Mouse (Mus musculus) mature B cell (primary cell): ENCODE measurements around the gene Pdap1.
"Not testable (repeated sequence)": the region's sequence is repeated elsewhere in the genome, so short reads cannot be mapped to it uniquely, and the experiment has no call there.

Source experiments
- in situ Hi-C: fragments of 300-500 bp; cut with MboI; formaldehyde crosslinking; loops from 2 replicates; pipeline ENCODE4 v1.14.3; 2019

Pdap1 gene

GRCm38 (mm10) chr5:145118461-145118860, 21.6 kb downstream of the Pdap1 start:
- in situ Hi-C loops = no loop called here

- in situ Hi-C loops = no loop called here
Observed at GRCm38 (mm10) chr5:145118005-145118404, 22.0 kb downstream of the Pdap1 start.

DNA sequence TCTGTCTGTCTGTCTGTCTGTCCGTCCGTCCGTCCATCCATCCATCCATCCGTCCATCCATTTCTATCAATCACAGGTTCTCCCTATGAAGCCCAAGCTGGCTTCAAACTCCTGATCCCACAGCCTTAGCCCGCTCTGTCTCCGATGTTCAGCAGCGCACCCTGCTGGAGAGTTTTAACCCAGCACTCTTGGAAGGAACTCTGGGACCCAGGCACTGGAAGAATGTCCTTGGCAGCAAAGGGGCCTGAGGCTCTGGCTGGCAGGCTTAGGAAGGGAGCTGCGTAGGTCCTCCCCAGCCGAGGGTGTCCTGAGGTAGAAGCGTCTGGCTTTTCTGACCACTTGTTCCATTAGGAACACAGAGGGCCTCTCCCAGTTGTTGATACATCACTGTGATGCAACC, 23.1 kb downstream of the Pdap1 start:
- in situ Hi-C loops = no loop called here

DNA sequence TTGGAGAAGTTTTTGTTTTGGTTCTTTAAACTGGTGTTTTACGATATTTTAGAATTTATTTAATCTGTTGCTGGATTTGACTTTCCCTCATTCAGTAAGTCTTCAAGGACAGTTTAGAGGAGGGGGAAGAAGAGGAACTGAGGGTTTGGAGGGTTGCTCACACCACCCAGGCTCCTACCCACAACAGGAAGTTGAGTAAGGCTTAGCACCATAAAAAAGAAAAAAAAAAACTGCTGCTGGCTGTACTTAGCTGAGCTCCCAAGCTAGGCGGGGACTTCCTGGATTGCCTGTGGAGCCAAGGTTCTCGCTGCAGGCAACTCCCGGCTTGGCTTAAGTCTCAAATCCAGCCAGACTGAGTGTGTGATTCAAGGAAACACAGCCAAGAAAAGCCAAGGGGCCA, 23.7 kb downstream of the Pdap1 start:
- in situ Hi-C loops = no loop called here

DNA sequence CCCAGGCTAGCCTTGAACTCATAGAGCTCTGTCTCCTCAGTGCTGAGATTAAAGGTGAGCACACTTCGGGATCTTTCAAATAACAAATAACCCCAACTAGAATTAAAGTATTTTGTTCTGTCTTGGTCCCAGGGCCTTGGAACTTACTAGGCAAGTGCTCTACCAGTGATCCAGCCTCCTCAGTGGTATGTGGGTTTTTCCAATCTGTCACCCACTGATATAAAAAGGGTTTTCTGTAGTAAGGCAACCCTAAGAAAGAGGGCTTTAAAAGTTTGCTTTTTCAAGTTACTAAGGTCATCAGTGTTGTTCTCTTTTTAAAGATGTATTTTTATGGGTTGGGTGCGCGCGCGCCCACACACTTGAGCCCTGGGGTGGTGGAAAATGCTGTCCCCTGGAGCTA, 24.3 kb downstream of the Pdap1 start:
- in situ Hi-C loops = no loop called here

GRCm38 (mm10) chr5:145114606-145115473, 25.2 kb downstream of the Pdap1 start:
- in situ Hi-C loops = no loop called here

GRCm38 (mm10) chr5:145114071-145114605, 25.9 kb downstream of the Pdap1 start, which contains the start of gene Arpc1b:
Gene Arpc1b (plus strand): TSS chr5:145114215.
- in situ Hi-C loops = no loop called here

DNA sequence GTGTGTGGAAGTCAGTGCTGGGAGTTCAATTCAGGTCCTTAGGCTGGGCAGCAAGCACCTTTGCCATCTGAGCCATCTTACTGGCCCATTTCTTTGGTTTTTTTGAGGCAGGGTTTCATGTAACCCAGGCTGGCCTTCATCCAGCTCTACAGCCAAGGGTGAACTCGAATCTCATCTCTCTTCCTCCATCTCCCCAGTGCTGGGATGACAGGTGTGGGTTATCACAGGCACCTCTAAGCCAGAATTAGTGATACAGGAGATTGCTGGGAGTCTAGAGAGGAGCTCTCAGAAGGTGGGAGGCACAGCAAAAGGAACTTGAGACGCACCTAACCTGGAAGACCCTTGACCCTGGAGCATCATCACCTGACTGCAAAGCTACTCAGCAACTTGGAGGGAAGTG, 26.6 kb downstream of the Pdap1 start:
- in situ Hi-C loops = no loop called here

DNA sequence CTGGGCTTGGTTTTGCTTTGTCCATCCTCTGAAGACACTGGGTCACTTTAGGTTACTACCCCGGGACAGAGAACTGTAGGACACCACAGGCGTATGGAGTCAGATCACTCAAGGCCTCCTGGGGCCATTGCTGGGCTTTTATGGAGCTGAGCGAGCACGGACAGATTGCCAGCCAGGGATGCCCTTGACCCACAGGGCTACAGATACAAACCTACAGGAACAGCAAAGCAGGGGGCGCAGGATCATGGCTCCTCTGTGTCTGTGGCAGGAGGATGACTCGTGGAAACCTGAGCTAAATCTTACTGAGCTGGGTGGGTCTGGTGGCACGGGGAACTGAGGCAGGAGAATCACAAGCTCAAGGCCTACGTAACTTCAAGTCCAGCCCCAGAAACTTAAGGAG, 27.5 kb downstream of the Pdap1 start:
- in situ Hi-C loops = no loop called here

DNA sequence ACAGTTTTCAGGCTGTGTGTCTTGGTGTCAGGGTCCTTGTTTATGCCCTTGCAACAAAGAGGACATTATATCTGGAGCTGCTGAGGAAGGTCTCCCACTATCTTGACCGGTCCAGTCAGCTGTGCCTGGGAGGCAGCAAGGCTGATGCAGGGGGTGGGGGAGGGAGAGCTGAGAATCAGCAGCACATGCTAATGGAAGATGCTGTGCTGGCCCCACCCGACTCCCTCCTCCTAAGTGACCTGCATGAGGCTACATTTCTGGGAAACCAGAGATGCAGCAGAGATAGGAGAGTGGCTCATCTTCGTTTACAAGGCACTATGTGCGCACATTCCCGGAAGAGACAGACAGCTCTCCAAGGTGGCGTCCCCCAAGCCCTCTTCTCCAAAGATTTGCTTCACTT, 29.6 kb downstream of the Pdap1 start:
- in situ Hi-C loops = no loop called here

DNA sequence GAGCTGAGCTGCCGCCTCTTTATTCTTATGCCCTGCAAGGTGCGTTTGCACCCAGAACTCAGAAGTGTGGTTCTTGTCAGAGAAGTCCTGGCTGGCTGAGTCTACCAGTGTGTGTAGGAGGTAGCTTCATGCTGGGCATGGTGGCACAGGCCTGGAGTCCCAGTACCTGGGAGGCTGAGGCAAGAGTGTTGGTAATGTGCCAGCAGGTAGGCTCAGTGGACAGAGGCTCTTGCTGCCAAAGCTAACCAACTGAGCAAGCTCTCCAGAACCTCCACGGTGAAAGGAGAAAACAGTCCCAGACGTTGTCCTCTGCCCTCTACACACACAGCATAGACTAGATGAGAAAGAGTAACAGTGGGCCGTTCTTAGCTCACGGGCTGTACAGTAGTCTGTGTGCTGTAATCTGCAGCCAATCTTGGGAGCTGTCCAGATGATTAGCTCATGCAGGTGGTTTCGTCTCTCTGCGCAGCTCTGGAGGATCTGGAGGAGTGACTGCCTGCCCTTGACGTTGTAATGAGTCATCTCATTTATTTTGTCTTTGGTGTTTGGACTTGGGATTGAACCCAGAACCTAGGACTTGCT, 34.3 kb downstream of the Pdap1 start:
- in situ Hi-C loops = no loop called here

- in situ Hi-C loops = no loop called here
Observed at GRCm38 (mm10) chr5:145104328-145104727, 35.7 kb downstream of the Pdap1 start.

- in situ Hi-C loops = no loop called here
Observed at GRCm38 (mm10) chr5:145102706-145103105, 37.3 kb downstream of the Pdap1 start.

- in situ Hi-C loops = not testable (repeated sequence)
Observed at GRCm38 (mm10) chr5:145101451-145101850, 38.6 kb downstream of the Pdap1 start.

DNA sequence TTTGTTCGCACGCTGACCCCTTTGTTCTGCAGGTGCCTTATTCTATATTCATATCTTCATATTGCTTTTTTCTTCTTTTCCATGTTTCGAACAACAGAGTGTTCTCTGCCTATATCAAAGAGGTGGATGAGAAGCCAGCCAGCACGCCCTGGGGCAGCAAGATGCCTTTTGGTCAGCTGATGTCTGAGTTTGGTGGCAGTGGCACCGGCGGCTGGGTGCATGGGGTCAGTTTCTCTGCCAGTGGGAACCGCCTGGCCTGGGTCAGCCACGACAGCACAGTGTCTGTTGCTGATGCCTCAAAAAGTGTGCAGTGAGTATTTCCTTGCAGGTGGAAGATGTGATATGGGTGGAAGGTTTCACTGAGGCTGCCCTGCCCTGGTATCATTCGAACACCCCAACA, 39.1 kb downstream of the Pdap1 start:
- in situ Hi-C loops = no loop called here

GRCm38 (mm10) chr5:145098340-145098821, 41.7 kb downstream of the Pdap1 start:
- in situ Hi-C loops = no loop called here

- in situ Hi-C loops = no loop called here
Observed at GRCm38 (mm10) chr5:145096195-145096594, 43.8 kb downstream of the Pdap1 start.

- in situ Hi-C loops = no loop called here
Observed at GRCm38 (mm10) chr5:145089878-145090277, 50.2 kb downstream of the Pdap1 start.

GRCm38 (mm10) chr5:145088186-145088585, 51.9 kb downstream of the Pdap1 start:
- in situ Hi-C loops = no loop called here

GRCm38 (mm10) chr5:145084822-145085221, 55.2 kb downstream of the Pdap1 start:
- in situ Hi-C loops = no loop called here

GRCm38 (mm10) chr5:145083632-145084451, 56.2 kb downstream of the Pdap1 start, which contains the start of the genes Arpc1a and Kpna7:
Gene Arpc1a (plus strand): TSS chr5:145083830.
Gene Kpna7 (minus strand): TSS chr5:145084030.
- in situ Hi-C loops = no loop called here

- in situ Hi-C loops = not testable (repeated sequence)
Observed at GRCm38 (mm10) chr5:145083201-145083600, 56.8 kb downstream of the Pdap1 start.
